Mouse (Mus musculus): ENCODE results near the gene Rnf167.

DNA sequence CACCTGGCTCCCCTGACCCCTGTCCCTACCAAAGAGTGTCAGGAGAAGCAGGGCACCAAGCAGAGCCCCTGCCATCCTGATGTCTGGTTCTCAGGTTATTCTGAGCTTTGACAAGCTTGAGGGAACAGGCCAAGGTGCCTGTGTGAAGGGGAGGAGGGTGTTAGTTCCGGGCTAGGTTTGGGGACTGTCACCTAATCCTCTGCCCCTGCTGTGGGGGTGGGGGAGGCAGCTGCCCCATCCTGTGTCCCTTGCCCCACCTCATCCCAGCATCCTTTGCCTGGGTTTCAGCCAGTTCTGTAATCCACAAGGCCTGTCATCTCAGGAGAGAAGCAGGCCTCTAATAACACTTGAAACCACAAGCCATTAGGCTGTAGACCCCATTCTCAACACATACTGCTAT, 27.9 kb upstream of the Rnf167 start, which contains the start of gene Chrne:
- no peak for TF ChIP-seq POLR2A (IDR thresholded peaks at IDR 0.05; ENCODE audit: extremely low read depth, insufficient read depth, low read length)
- TF ChIP-seq CTCF (IDR thresholded peaks at IDR 0.05; ENCODE audit: low read depth, low read length) = no peak

Data from liver, adult 2 months (tissue).